Comparison of ENCODE assay signal across 8 mouse cellular contexts in the genomic region with DNA sequence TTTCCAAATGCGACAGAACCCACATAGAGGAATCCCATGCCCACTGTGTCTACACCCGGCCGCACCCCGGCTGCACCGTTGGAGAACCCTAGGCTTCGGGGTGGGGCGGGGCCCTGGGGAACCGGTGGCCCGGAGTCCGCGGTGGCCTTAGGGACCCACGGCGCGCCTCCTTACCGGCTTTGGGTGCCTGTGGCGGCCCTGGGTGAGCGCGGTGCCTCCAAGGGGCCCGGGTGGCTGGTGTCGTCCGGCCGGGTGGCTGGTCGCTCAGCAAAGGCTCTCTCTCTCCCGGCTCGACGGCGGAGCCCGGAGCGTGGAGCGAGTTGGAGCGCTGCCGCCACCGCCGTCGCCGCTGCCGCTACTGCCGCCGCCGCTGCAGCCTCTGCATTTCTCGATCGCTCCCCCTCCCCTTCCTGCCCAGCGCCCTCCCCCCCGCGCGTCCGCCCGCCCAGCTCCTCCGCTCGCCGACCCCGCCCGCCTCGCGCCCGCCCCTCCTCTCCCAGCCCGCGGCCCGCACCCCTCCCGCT. TPM values are rescaled to one million over a fixed set of nuclear protein-coding genes. Genes with fewer than 3 reads are reported as not detected.
DNase-seq lines count a peak whose midpoint lies in the region; ATAC-seq lines count a peak whose summit lies in the region.

A gene (minus strand): TSS at position 387 of the 524 bp plus-strand sequence.

- H3K27me3 ChIP-seq in hindbrain, embryonic 12.5 days: no peaks in the 10 kb centered on the region

- under 1% methylated on average over 27 of the region's 60 CpGs for WGBS in hindbrain, embryonic 12.5 days

- peak within 1 kb of the TSS; percentile 100 for H3K9ac ChIP-seq in hindbrain, embryonic 12.5 days

- H3K4me3 ChIP-seq in hindbrain, embryonic 12.5 days: peak within 1 kb of the TSS; percentile 98

- no peaks in the 10 kb centered on the region for H3K9me3 ChIP-seq in hindbrain, embryonic 12.5 days (replicated peaks)

- H3K4me1 ChIP-seq in hindbrain, embryonic 12.5 days: peaks cover 35% of the 10 kb centered on the region

- peak within 1 kb of the TSS; percentile 99 for H3K27ac ChIP-seq in hindbrain, embryonic 12.5 days

- DNase-seq in ES-CJ7 (ENCODE audit: low read depth, low spot score): peak; percentile 58
- peak; percentile 78 for DNase-seq in brain, embryonic 18.5 days (ENCODE audit: low read depth, low spot score)
- peak; percentile 48 to 49 for DNase-seq in left cerebral cortex, adult 8-10 months (ENCODE audit: low spot score in 2 of 2)
- DNase-seq in right cerebral cortex, postnatal 14 days: peak; percentile 88
- peak; percentile 77 for DNase-seq in yolk sac, embryonic 10.5 days (ENCODE audit: low spot score)

- H3K36me3 ChIP-seq in hindbrain, embryonic 12.5 days: 0 out of 2 replicates have a peak, but pooled peaks cover 4% of the 10 kb centered on the region

- peak; percentile 25 for ATAC-seq in frontal cortex, adult (ENCODE audit: low TSS enrichment)
- peak; percentile 49 for ATAC-seq in hindbrain, embryonic 12.5 days (ENCODE audit: low FRiP score)
- ATAC-seq in megakaryocyte, adult 5-6 weeks (ENCODE audit: poor library complexity, severe bottlenecking): peak; percentile 44

- peak within 1 kb of the TSS; percentile 71 for H3K4me2 ChIP-seq in hindbrain, embryonic 12.5 days (replicated peaks)

RNA-seq across cellular contexts. Expression of the gene that starts here (rescaled TPM):
- polyA plus RNA-seq in hindbrain, embryonic 12.5 days (2016; fragmentation: Nextera tagmentation; extraction: Ambion mirVana): 381 and 469 TPM in 2 replicates
- total RNA-seq in left cerebral cortex, adult 8-10 months (2022): 100 to 1,000 TPM; 508 to 561 (median 536) TPM
- total RNA-seq in megakaryocyte, adult 5-6 weeks (2015): 4.0 and 4.4 TPM in 2 replicates
- 5.8 and 6.8 TPM in 2 replicates for total RNA-seq in megakaryocyte, adult 5-6 weeks (2017)

Comparison
In these comparisons a context has a peak if more than half of its experiments do, and no peak if none do; other contexts are left out.
1. Peak in every context shown above with its lines: DNase-seq, ATAC-seq, H3K4me3 ChIP-seq and H3K27ac ChIP-seq.
2. RNA of the gene that starts here (total RNA-seq): 508 to 561 TPM in left cerebral cortex, adult 8-10 months; 4.0 to 6.8 TPM in megakaryocyte, adult 5-6 weeks; every median in the first group is over 10 times any median in the second.